Mouse (Mus musculus) left cerebral cortex, postnatal 36 days (tissue): ENCODE measurements around the gene Gm5134. TPM values are rescaled to one million over a fixed set of nuclear protein-coding genes. Genes with fewer than 3 reads are reported as not detected.
"Not testable (repeated sequence)": the region's sequence is repeated elsewhere in the genome, so short reads cannot be mapped to it uniquely, and the experiment has no call there.

Experiments used
- DNase-seq, 2 experiments: peaks; one replicate each; pipeline ENCODE4 v3.0.0; 2021 to 2022; ENCODE audit warnings: low spot score in 2 of 2, mixed read lengths in 1 of 2
- intact Hi-C: fragments of 180-260 bp; cut with DNase I; formaldehyde crosslinking; loops from one replicate; pipeline ENCODE4 v1.15.1; 2025
- total RNA-seq, 2 experiments: library from RNA; stranded (reverse); gene quantifications; 2 replicates each; pipeline ENCODE4 v1.2.3; 2021

Gm5134 gene
- total RNA-seq, 2 experiments from 2014 or later, result not detected

- intact Hi-C loops, result no loop called here
- DNase-seq, result no peak
Observed at GRCm38 (mm10) chr10:75979432-75979831, 25.1 kb downstream of the Gm5134 start.

- intact Hi-C loops, result no loop called here
- no peak for DNase-seq
Observed at GRCm38 (mm10) chr10:75990430-75991042, 36.2 kb downstream of the Gm5134 start.

DNA sequence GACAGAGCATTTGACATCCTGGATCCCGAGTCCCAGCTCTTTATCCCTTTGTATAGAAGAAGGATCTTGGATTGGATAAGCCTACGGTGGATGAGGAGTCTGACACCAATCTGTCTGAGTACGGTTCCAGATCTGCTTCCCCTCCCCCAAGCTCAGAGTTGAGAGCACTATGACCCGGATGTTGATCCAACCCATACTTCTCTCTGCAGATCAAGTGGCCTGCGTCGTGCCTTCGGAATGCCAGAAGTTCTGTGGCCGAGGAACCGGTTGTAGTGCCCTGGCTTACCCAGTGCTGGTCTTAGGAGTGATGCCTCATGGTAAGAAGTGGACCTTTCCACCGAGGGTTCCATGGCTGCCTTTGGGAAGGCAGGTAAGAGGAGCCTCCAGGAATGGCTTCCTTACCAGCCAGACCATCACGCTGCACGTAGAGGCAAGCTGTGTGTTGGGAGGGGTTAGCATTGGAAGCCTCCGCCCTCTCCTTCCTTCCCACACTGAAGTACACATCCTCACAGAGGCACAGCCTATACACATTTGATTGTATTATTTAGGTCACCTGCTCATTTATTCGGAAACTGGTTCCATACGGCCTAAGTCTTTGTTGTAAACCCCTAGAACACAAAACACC is 39.4 kb downstream of the Gm5134 start:
- DNase-seq, result no peak
- intact Hi-C loops, result no loop called here

DNA sequence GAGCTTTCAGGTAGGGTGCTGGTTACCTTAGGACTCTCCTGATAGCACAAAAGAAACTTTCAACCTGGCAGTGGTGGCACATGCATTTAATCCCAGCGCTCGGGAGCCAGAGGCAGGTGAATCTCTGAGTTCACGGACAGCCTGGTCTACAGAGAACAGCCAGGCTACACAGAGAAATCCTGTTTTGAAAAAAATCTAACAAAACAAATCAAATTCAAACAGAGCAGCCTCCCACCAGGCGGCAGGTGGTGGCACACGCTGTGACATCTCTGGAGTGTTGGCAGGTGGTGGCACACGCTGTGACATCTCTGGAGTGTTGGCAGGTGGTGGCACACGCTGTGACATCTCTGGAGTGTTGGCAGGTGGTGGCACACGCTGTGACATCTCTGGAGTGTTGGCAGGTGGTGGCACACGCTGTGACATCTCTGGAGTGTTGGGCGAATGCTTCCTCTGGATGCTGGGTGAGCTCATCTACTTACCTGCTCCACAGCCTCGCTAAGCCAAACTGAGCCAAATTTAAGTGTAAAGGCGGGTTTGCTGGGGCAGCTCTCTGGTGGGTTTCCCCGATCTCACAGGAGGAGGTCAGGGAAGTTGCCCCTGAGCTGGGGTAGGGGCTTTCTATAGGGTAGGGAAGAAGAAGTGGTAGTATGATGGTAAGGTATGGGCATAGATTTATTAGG is 40.4 kb downstream of the Gm5134 start:
- DNase-seq, intact Hi-C loops: not testable (repeated sequence)

GRCm38 (mm10) chr10:75995463-75995862 is 41.1 kb downstream of the Gm5134 start:
- no peak for DNase-seq
- intact Hi-C loops, result no loop called here

- intact Hi-C loops, result no loop called here
- DNase-seq, result no peak
Observed at GRCm38 (mm10) chr10:75996315-75996714, 42.0 kb downstream of the Gm5134 start.

DNA sequence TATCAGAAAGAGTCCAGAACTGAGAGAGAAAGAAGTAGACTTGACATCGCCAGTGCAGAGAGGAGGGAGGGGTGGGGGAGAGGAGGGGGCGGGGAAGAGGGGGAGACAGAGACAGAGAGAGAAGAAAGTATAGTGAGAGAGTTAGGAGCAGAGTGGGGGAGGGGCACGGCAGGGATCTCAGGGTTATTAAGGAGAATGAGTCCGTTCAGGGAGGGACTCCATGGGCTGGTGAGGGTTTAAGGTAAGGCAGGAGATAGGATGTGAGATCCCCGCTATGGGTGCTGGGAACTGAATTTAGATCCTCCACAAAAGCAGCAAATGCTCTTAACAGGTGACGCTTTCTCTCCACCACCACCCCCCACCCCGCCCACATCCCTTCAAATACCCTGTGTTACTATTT is 46.8 kb downstream of the Gm5134 start:
- intact Hi-C loops, result no loop called here
- no peak for DNase-seq

GRCm38 (mm10) chr10:76002101-76002521 is 47.8 kb downstream of the Gm5134 start:
- intact Hi-C loops, result no loop called here
- DNase-seq, result no peak

- intact Hi-C loops, result no loop called here
- no peak for DNase-seq
Observed at GRCm38 (mm10) chr10:76002615-76003014, 48.3 kb downstream of the Gm5134 start.

- no peak for DNase-seq
- intact Hi-C loops, result no loop called here
Observed at GRCm38 (mm10) chr10:76003221-76003620, 48.9 kb downstream of the Gm5134 start.

GRCm38 (mm10) chr10:76006385-76006784 is 52.1 kb downstream of the Gm5134 start:
- no peak for DNase-seq
- intact Hi-C loops, result no loop called here

DNA sequence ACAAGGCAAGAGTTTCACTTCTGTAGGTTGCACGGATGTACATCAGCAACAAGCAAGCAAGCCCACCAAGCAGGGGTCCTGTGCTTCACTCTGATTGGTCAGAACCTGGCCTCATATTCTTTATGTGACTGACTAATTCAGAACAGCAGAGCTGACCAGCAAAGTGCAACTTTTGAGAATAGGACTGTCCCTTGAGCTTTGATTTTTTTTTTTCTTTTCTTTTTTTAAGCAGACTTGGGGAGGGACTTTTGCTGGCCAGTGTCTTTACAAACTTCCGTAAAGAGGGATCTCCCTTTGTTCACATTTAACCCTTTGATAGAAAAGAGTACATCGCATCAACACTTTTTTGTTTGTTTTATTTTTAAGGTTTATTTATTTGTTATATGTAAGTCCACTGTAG is 55.5 kb downstream of the Gm5134 start:
- DNase-seq, result no peak
- intact Hi-C loops, result no loop called here

- intact Hi-C loops, result no loop called here
- no peak for DNase-seq
Observed at GRCm38 (mm10) chr10:76012922-76013321, 58.6 kb downstream of the Gm5134 start.

DNA sequence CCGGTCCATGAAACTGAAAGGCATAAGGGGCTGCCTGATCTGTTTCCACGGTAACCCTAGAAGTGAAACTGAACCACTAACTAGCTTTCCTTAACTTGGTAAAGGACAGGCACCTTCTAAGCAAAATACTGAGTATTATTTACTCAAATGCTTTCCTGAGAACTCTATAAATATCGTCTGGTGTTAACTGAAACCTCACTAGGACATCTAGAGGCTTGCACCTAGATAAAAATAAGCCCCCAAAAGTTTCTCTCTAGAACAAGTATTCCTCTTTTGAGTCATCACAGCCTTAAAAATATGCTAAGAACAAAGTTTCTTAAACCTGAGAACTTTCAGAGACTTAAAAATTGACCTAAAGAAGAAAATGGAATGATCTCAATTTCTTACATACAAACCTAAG is 62.6 kb downstream of the Gm5134 start:
- DNase-seq, result no peak
- intact Hi-C loops, result no loop called here

DNA sequence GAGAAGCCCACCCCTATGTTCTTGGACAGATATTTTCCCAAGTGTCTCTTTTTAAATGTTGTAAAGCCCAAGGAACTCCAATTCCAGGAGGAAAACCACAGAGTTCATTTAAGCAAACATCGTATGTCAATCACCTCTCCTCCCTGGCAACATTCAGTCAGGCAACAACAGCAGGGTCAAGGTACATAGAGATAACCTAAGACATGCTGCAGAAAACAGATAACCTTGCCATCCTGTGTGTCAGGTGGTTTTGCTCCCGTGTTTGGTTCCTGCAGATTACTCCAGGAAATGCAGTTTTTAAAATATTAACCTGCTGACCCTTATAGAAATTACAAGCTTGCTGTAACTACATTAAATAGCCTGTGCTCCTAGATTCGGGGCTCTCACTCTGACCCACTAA is 67.4 kb downstream of the Gm5134 start:
- intact Hi-C loops, result no loop called here
- no peak for DNase-seq

GRCm38 (mm10) chr10:76023921-76024320 is 69.6 kb downstream of the Gm5134 start:
- DNase-seq, result no peak
- intact Hi-C loops, result no loop called here

DNA sequence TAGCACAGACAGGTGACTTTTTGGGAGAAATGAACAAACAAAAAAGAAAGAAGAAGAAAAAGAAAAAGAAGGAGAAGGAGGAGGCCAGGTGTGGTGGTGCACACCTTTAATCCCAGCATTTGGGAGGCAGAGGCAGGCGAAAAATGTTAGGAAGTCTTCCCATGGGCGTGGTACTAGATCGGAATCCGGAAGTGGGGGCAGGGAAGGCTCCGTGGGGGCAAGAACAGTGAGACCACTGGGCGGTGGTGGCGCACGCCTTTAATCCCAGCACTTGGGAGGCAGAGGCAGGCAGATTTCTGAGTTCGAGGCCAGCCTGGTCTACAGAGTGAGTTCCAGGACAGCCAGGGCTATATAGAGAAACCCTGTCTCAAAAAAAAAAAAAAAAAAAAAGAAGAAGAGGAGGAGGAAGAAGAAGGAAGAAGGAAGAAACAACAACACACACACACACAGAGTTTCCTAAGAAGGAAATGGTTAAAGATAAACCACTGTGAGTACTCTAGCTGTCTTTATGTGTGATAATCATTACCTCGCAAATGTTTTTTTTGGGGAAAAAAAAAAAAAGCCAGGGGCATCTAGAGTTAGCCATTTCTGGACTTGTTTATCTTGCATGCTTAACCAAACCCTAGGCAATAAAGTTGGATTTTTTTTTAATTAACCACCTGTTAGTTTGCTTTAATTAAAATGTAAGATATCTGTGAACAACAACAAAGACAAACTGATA is 71.3 kb downstream of the Gm5134 start:
- intact Hi-C loops, result no loop called here
- DNase-seq, result no peak

DNA sequence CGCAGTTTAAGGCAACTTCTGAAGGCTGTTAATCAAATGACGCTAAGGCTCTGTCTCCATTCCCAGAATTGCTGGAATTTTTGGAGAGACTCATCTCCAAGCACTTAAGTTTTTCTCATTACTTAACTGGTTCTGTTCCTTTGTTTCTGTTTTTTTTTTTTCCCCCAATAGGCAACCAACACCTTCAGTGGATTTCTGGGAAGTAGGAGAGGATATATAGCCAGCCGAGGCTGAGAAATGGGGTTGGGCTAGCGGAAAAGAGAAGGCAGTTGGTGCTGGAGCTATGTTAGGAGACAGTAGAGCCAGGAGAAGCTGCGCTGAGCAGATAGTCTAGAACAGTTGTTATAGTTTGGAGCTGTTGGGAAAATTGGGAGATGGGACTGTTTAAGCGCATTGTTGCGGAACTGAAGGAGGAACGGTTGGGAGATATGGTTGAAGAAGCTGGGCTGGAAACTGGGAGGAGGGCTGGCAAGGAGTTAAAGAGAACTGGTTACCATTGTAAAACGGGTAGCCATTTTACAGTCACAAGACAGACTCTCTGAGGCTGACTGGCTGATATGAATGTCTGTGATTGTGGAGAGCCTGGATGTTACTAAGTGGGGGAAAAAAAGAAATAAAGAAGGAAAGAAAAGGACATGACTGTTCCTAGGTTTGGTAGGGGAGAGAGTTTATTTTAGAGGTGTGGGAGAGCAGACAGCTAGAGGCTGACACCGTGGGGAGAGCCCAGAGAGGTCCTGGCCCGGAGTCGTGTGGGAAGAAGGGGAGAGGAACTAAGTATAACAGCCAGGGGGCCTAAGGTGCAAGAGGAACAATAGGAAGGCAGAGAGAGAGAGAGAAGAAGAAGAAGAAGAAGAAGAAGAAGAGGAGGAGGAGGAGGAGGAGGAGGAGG is 73.1 kb downstream of the Gm5134 start:
- no peak for DNase-seq
- intact Hi-C loops, result no loop called here

GRCm38 (mm10) chr10:76028016-76028366 is 73.7 kb downstream of the Gm5134 start:
- DNase-seq, result no peak
- intact Hi-C loops, result no loop called here

DNA sequence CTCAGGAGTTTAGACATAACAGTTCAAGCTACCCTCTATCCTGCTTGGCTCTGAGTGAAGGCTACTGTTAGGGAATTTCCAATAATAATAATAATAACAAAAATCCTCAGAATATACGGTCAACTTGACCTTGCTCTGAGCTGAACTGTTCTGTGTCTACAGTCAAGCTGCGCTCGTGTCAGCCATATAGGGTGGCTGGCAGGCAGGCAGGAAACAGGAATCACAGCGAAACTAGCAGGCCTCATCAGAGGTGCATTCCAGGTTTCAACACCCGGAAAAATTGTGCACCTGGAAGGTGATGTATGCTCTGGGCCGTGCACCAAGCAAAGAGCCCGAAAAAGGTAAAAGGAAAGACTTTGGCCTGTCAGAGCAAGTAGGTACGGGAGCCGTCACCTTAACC is 74.1 kb downstream of the Gm5134 start:
- no peak for DNase-seq

More for the DNA sequence above, 74.1 kb downstream of the Gm5134 start:
- intact Hi-C loops, result no loop called here
